Mouse (Mus musculus): Measurements from ENCODE around the gene Fat1. TPM values are rescaled to one million over a fixed set of nuclear protein-coding genes. Genes with fewer than 3 reads are reported as not detected.

Gene Fat1
- total and polyA plus RNA-seq, 2 experiments from 2014 or later: 9.2 to 122 TPM

DNA sequence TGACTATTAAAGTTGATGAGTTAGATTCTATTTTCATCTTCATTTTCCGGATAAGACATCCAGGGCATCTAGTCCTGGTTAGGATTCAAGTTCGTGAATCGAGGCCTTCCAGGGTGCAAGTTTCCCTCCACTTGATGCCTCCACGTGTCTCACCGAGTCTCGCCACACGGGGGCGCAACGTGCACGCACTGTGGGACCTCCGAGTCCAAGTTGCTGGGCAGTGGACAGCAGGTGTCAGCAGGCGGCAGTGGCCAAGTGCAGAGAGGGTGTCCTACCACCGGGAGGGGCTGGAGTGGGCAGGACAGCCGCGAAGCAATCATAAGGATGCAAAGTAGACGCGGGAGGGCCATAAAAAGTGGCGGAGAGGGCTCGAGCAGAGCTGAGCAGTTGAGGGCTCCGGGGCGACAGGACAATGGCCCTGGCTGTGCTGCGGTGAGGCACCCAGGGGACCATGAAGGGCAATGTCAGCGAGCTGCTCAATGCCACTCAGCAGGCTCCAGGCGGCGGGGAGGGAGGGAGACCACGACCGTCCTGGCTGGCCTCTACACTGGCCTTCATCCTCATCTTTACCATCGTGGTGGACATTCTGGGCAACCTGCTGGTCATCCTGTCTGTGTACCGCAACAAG lies 133.6 kb downstream of the Fat1 start, which contains the start of gene Mtnr1a:
Gene Mtnr1a (plus strand): TSS at position 379 of the 628 bp plus-strand sequence.
- H3K27me3 ChIP-seq (ENCODE audit: insufficient read depth, low read length): no peaks in the 10 kb centered on the region
- no peak within 1 kb of the TSS for H3K27ac ChIP-seq (ENCODE audit: low read depth, low read length)
- peak; percentile 100 for TF ChIP-seq CTCF (IDR thresholded peaks at IDR 0.05)
- WGBS: 5% methylated on average over 29 of the region's 29 CpGs
- peak within 1 kb of the TSS; percentile 83 for H3K4me2 ChIP-seq (ENCODE audit: low read depth, low read length, poor library complexity, severe bottlenecking)
- peak within 1 kb of the TSS; percentile 34 for H3K4me3 ChIP-seq (ENCODE audit: low read depth, low read length)
- H3K36me3 ChIP-seq (ENCODE audit: insufficient read depth, low read length): no peaks in the 10 kb centered on the region
- no peaks in the 10 kb centered on the region for H3K9me3 ChIP-seq (ENCODE audit: low read length)
- peaks cover 4% of the 10 kb centered on the region; the same call in 1 of the 2 replicates for H3K4me1 ChIP-seq (ENCODE audit: insufficient read depth, low read length)
- ATAC-seq (ENCODE audit: low FRiP score): peak; percentile 82
- DNase-seq (ENCODE audit: low spot score): peak; percentile 88
- 0 out of 2 replicates have a peak within 1 kb of the TSS, but pooled peaks have one; percentile 42 for H3K9ac ChIP-seq (replicated peaks; ENCODE audit: low read length, poor library complexity, severe bottlenecking)

DNA sequence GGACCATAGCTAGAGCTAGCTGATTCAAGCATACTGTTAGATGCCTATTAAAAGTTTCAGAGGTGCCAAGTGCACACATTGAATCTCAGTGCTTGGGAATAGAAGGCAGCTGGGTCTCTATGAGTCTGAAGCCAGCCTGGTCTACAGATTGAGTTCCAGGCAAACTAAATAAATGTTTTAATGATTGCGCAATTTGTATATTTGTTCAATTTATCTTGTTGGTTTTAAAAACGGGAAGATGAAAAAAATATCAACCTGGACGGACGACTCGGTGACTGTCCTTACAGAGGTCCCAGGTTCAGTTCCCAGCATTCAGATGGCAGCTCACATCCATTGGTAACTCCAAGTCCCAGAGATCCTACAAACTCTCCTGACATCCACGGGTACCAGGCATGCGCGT lies 135.7 kb downstream of the Fat1 start:
- 92% methylated on average over 8 of the region's 8 CpGs for WGBS
- no peak for DNase-seq (ENCODE audit: low spot score)
- H3K27ac ChIP-seq (ENCODE audit: low read depth, low read length): no peak overlapping the region

DNA sequence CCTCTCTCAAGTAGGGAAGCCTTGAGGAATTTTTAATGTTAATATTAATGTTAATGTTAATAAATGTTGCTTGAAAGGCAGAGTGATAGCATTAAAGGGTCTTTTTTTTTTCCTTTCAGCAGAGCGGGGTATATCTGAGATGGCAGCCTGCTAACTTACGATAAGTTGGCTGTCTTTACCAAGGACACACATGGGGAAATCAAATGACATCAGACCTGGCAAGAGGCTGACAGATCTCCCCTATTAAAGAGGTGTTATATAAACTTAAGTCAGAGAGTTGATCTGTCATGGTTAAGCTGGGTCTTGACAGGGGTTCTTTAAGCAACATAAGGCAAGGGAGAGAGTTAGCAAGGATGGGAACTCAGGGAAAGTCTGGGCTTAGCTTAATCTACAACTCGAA lies 145.6 kb downstream of the Fat1 start:
- Histone ChIP-seq H3K4me3 (ENCODE audit: low read depth, low read length) (no peak overlapping the region), H3K27me3 (ENCODE audit: insufficient read depth, low read length) (no peaks in the 10 kb centered on the region), H3K9ac (replicated peaks; ENCODE audit: low read length, poor library complexity, severe bottlenecking) (no peak overlapping the region), H3K9me3 (ENCODE audit: low read length) (no peaks in the 10 kb centered on the region), H3K27ac (ENCODE audit: low read depth, low read length) (no peak overlapping the region), H3K36me3 (ENCODE audit: insufficient read depth, low read length) (no peaks in the 10 kb centered on the region), H3K4me1 (ENCODE audit: insufficient read depth, low read length) (no peaks in the 10 kb centered on the region), H3K4me2 (ENCODE audit: low read depth, low read length, poor library complexity, severe bottlenecking) (no peak overlapping the region)
- 83% methylated on average over 3 of the region's 3 CpGs for WGBS
- TF ChIP-seq CTCF (IDR thresholded peaks at IDR 0.05): no peak
- ATAC-seq (ENCODE audit: low FRiP score) (no peak), DNase-seq (ENCODE audit: low spot score) (no peak)

More for the DNA sequence above, 135.7 kb downstream of the Fat1 start:
- Histone ChIP-seq H3K4me3 (ENCODE audit: low read depth, low read length) (no peak overlapping the region), H3K9me3 (ENCODE audit: low read length) (no peaks in the 10 kb centered on the region), H3K9ac (replicated peaks; ENCODE audit: low read length, poor library complexity, severe bottlenecking) (no peak overlapping the region), H3K27me3 (ENCODE audit: insufficient read depth, low read length) (no peaks in the 10 kb centered on the region), H3K4me1 (ENCODE audit: insufficient read depth, low read length) (peaks cover 4% of the 10 kb centered on the region; the same call in 1 of the 2 replicates), H3K36me3 (ENCODE audit: insufficient read depth, low read length) (no peaks in the 10 kb centered on the region), H3K4me2 (ENCODE audit: low read depth, low read length, poor library complexity, severe bottlenecking) (no peak overlapping the region)
- TF ChIP-seq CTCF (IDR thresholded peaks at IDR 0.05): no peak
- ATAC-seq (ENCODE audit: low FRiP score): no peak

DNA sequence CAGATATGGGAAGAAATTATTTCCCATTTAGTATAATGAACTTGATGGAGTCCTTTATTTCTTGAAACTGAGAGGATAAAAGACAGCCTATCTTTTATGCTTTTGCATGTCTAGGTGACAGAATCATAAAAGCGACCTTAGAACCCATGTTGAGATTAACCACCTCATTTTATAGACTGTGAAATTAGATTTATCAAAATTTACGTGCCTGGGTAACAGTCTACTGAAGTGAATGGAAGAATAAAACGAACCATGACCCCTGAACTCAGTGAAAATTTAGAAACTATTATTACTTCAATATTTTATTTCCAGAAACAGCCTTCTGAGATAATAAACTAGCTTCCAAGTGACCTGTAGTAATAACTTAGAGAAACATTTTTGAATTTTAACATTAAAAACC lies 158.4 kb downstream of the Fat1 start:
- 67% methylated on average over 3 of the region's 3 CpGs for WGBS
- no peak for DNase-seq (ENCODE audit: low spot score)
- H3K4me2 ChIP-seq (ENCODE audit: low read depth, low read length, poor library complexity, severe bottlenecking): no peak overlapping the region
- no peaks in the 10 kb centered on the region for H3K27me3 ChIP-seq (ENCODE audit: insufficient read depth, low read length)
- no peaks in the 10 kb centered on the region for H3K9me3 ChIP-seq (ENCODE audit: low read length)
- ATAC-seq (ENCODE audit: low FRiP score): no peak
- no peak for TF ChIP-seq CTCF (IDR thresholded peaks at IDR 0.05)
- H3K9ac ChIP-seq (replicated peaks; ENCODE audit: low read length, poor library complexity, severe bottlenecking): no peak overlapping the region
- H3K4me3 ChIP-seq (ENCODE audit: low read depth, low read length): no peak overlapping the region
- H3K27ac ChIP-seq (ENCODE audit: low read depth, low read length): no peak overlapping the region
- H3K36me3 ChIP-seq (ENCODE audit: insufficient read depth, low read length): no peaks in the 10 kb centered on the region
- no peaks in the 10 kb centered on the region for H3K4me1 ChIP-seq (ENCODE audit: insufficient read depth, low read length)

Other genes starting within 250 kb of the Fat1 start
- gene Mtnr1a, start 133.7 kb downstream of the Fat1 start, total RNA-seq (2014; rRNA removed): 0.52 and 0.77 TPM in 2 replicates
- 0.10 and 0.49 TPM in 2 replicates for gene Mtnr1a, start 133.7 kb downstream of the Fat1 start, polyA plus RNA-seq (2015; fragmentation: Nextera tagmentation; extraction: Ambion mirVana)

Data from midbrain, postnatal 0 days (tissue).